ENCODE assay signal across 9 mouse cellular contexts in the genomic region with DNA sequence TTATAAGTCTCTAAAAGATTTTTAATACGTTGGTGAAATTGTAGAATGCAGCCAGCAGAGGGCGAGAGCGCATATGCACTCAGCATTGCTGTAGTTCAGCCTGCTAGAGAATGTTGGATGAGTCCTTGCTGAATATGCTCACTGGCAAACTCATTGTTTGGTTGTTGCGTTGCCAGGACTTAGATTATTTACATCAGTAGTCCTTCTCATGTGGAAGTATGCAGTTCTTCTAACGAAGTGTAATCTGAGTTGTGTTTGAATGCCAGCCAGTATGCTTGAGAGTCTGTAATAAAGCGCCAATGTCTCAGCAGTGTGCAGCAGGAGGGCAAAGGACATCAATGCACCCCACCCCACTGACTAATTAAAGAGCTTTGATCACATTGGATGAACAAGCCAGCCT.
DNase-seq lines count a peak whose midpoint lies in the region; ATAC-seq lines count a peak whose summit lies in the region.
"Had no signal": no experiment of that assay in that cellular context is flagged by ENCODE, and none has a peak within 500 bp of the region (broad histone marks: within the 10 kb centered on the region; RNA-seq: fewer than 3 reads in every experiment).

No protein-coding gene starts in this region.

- no peak overlapping the region for H3K4me3 ChIP-seq in liver, embryonic 11.5 days (ENCODE audit: low read depth, low read length)
- no peak overlapping the region for H3K4me3 ChIP-seq in kidney, embryonic 14.5 days (ENCODE audit: low read length)
- no peak overlapping the region for H3K4me3 ChIP-seq in limb, embryonic 11.5 days (ENCODE audit: low read depth, low read length)
- no peak overlapping the region for H3K4me3 ChIP-seq in neural tube, embryonic 12.5 days
- H3K4me3 ChIP-seq: myocyte had no signal

- H3K9ac ChIP-seq in liver, embryonic 11.5 days (ENCODE audit: low read depth, low read length): no peak overlapping the region
- H3K9ac ChIP-seq in kidney, embryonic 14.5 days (ENCODE audit: low read depth, low read length): no peak overlapping the region
- no peak overlapping the region for H3K9ac ChIP-seq in limb, embryonic 11.5 days (ENCODE audit: low read length)
- no peak overlapping the region for H3K9ac ChIP-seq in neural tube, embryonic 12.5 days

- H3K4me1 ChIP-seq in liver, embryonic 11.5 days (replicated peaks; ENCODE audit: control insufficient read depth, insufficient read depth, low read length): no peaks in the 10 kb centered on the region
- no peaks in the 10 kb centered on the region for H3K4me1 ChIP-seq in kidney, embryonic 14.5 days (ENCODE audit: control insufficient read depth, insufficient read depth, low read length)
- H3K4me1 ChIP-seq in limb, embryonic 11.5 days (ENCODE audit: control insufficient read depth, insufficient read depth, low read length): no peaks in the 10 kb centered on the region
- no peaks in the 10 kb centered on the region for H3K4me1 ChIP-seq in neural tube, embryonic 12.5 days

- WGBS in liver, embryonic 11.5 days: 28% methylated on average over 6 of the region's 6 CpGs
- 14% methylated on average over 6 of the region's 6 CpGs for WGBS in kidney, embryonic 14.5 days
- 15% methylated on average over 6 of the region's 6 CpGs for WGBS in limb, embryonic 11.5 days
- WGBS in neural tube, embryonic 12.5 days: 10% methylated on average over 6 of the region's 6 CpGs

- H3K36me3 ChIP-seq in liver, embryonic 11.5 days (ENCODE audit: control insufficient read depth, insufficient read depth, low read length): no peaks in the 10 kb centered on the region
- H3K36me3 ChIP-seq in kidney, embryonic 14.5 days (ENCODE audit: control insufficient read depth, insufficient read depth, low read length): no peaks in the 10 kb centered on the region
- H3K36me3 ChIP-seq in limb, embryonic 11.5 days (ENCODE audit: control insufficient read depth, insufficient read depth, low read length): no peaks in the 10 kb centered on the region
- H3K36me3 ChIP-seq in neural tube, embryonic 12.5 days: no peaks in the 10 kb centered on the region

- DNase-seq in liver: peak; percentile 28
- no peak for DNase-seq in liver, embryonic 11.5 days (ENCODE audit: low spot score)
- DNase-seq in cerebellum, adult 9-10 months: peak; percentile 83
- DNase-seq in frontal cortex, adult 2 months (ENCODE audit: extremely low spot score in 1 of 2, low spot score in 1 of 2): peak; percentile 37 to 84
- DNase-seq in limb, embryonic 11.5 days (ENCODE audit: low spot score): peak; percentile 73
- peak; percentile 2 for DNase-seq in thymus, postnatal 25 days

- no peak for ATAC-seq in liver, embryonic 11.5 days (replicated peaks; ENCODE audit: low FRiP score)
- peak; percentile 79; the same call in 1 of the 2 replicates for ATAC-seq in kidney, embryonic 14.5 days (ENCODE audit: low FRiP score, low TSS enrichment)
- no peak for ATAC-seq in limb, embryonic 11.5 days (ENCODE audit: insufficient number of reproducible peaks, low FRiP score, low TSS enrichment, low read depth)
- peak; percentile 87 for ATAC-seq in neural tube, embryonic 12.5 days (ENCODE audit: low FRiP score, low read depth)

- no peaks in the 10 kb centered on the region for H3K9me3 ChIP-seq in liver, embryonic 11.5 days (ENCODE audit: control insufficient read depth, low read length)
- no peaks in the 10 kb centered on the region for H3K9me3 ChIP-seq in kidney, embryonic 14.5 days (ENCODE audit: control insufficient read depth, low read length)
- H3K9me3 ChIP-seq in limb, embryonic 11.5 days (ENCODE audit: control insufficient read depth, low read length): no peaks in the 10 kb centered on the region
- H3K9me3 ChIP-seq in neural tube, embryonic 12.5 days: no peaks in the 10 kb centered on the region

- no peak overlapping the region for H3K27ac ChIP-seq in liver, embryonic 11.5 days (ENCODE audit: low read depth, low read length)
- H3K27ac ChIP-seq in kidney, embryonic 14.5 days (ENCODE audit: low read depth, low read length): no peak overlapping the region
- no peak overlapping the region for H3K27ac ChIP-seq in limb, embryonic 11.5 days (replicated peaks; ENCODE audit: low read depth, low read length)
- H3K27ac ChIP-seq in neural tube, embryonic 12.5 days: no peak overlapping the region

- no peaks in the 10 kb centered on the region for H3K27me3 ChIP-seq in liver, embryonic 11.5 days (replicated peaks; ENCODE audit: control insufficient read depth, insufficient read depth, low read length)
- H3K27me3 ChIP-seq in kidney, embryonic 14.5 days (ENCODE audit: control insufficient read depth, insufficient read depth, low read length): no peaks in the 10 kb centered on the region
- H3K27me3 ChIP-seq in limb, embryonic 11.5 days (ENCODE audit: control insufficient read depth, insufficient read depth, low read length): no peaks in the 10 kb centered on the region
- no peaks in the 10 kb centered on the region for H3K27me3 ChIP-seq in neural tube, embryonic 12.5 days (replicated peaks)

- H3K4me2 ChIP-seq in liver, embryonic 11.5 days: no peak overlapping the region
- no peak overlapping the region for H3K4me2 ChIP-seq in kidney, embryonic 14.5 days (replicated peaks; ENCODE audit: low read depth, low read length)
- H3K4me2 ChIP-seq in limb, embryonic 11.5 days (ENCODE audit: low read depth, severe bottlenecking): no peak overlapping the region
- H3K4me2 ChIP-seq in neural tube, embryonic 12.5 days (replicated peaks): peak overlapping the region; percentile 36; the same call in 1 of the 2 replicates

Comparison
In these comparisons a context has a peak if more than half of its experiments do, and no peak if none do; other contexts are left out.
1. ATAC-seq: peak in kidney, embryonic 14.5 days (single experiment) and neural tube, embryonic 12.5 days (single experiment); none in liver, embryonic 11.5 days (single experiment) and limb, embryonic 11.5 days (single experiment).